Mouse (Mus musculus) heart, adult 9 months (tissue): Measurements from ENCODE around the gene Drc7.

ENCODE experiments used
- DNase-seq, 2 experiments: peaks; one replicate each; pipeline ENCODE4 v3.0.0; 2022; ENCODE audit warnings: low spot score in 2 of 2

Drc7 gene

DNA sequence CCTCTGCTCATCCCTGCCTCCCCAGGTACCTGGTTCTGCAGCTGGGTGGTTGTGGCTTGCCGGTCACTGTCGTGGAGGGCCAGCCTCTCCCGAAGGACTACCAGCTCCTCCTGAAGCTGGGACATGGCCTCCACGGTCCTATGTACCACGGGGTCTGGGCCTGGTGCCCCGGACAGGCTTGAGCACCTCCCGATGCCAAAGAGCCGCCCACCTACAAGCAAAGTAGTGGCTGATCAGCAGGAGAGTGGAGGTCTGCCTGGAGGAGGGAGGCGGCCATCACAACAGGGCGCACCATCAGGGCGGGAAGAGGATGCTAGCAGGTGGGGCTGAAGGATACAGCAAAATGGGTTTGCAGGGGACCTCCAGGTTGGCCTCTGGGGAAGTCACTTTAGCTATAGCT lies 71.6 kb downstream of the Drc7 start:
- DNase-seq = no peak

DNA sequence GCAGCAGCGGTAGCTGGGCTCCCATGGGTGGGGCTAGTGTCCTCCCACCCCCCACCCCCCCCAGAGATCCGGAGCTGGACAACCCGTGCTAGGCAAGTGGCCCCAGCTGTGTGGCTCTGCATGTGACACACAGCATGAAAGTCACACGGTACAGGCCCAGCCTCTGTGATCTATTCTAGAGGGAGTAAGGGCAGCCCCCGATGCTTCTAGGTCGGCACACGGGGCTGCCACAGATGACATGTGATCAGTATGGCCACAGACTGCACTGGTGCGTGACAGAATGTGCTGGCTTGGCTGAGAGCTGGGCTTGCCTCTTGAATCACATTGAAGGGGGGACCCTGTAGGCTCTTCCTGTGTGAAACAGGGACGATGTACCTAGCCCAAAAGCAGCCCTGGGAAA lies 72.8 kb downstream of the Drc7 start:
- no peak for DNase-seq
